Mouse (Mus musculus) CH12.LX (cell line): ENCODE measurements around the gene Rint1. TPM values are rescaled to one million over a fixed set of nuclear protein-coding genes. Genes with fewer than 3 reads are reported as not detected.

Experiments
- DNase-seq: peaks from one replicate; pipeline ENCODE4 v3.0.0-alpha.2; 2013; ENCODE audit errors: extremely low read depth
- H3K27ac ChIP-seq: 2 replicates; pipeline ENCODE4 v1.5.1; 2012; ENCODE audit warnings: low read depth, mild to moderate bottlenecking, control low read depth, moderate library complexity; ENCODE audit not compliant: insufficient read depth
- H3K27me3 ChIP-seq: replicated peaks from 2 replicates; pipeline ENCODE3; 2012; ENCODE audit warnings: inconsistent platforms
- H3K36me3 ChIP-seq, 2 experiments: replicated peaks in 1 of 2; 2 replicates each; pipeline versions ENCODE3 to v1.6.1; 2012; ENCODE audit warnings: inconsistent platforms in 1 of 2, low read length in 1 of 2, mild to moderate bottlenecking in 1 of 2, mixed read lengths in 1 of 2, moderate library complexity in 1 of 2; ENCODE audit not compliant: control insufficient read depth in 1 of 2, insufficient read depth in 1 of 2
- H3K4me1 ChIP-seq, 2 experiments: 2 replicates each; pipeline ENCODE4 v1.6.1; 2012; ENCODE audit warnings: inconsistent platforms in 1 of 2, moderate library complexity in 1 of 2; ENCODE audit not compliant: insufficient read depth in 2 of 2, control insufficient read depth in 1 of 2
- H3K4me2 ChIP-seq: 2 replicates; pipeline ENCODE4 v1.6.1; 2012; ENCODE audit warnings: low read depth, mild to moderate bottlenecking, control low read depth; ENCODE audit not compliant: poor library complexity, insufficient read depth, severe bottlenecking
- H3K4me3 ChIP-seq, 3 experiments: fragments of 150-350 bp in 1 of 3; sonication (generic) in 1 of 3; replicated peaks in 1 of 3; 2 replicates each; pipeline versions ENCODE3 to v1.5.1; 2011 to 2012; ENCODE audit warnings: low read depth in 2 of 3, low read length in 2 of 3, mild to moderate bottlenecking in 2 of 3, moderate library complexity in 2 of 3, control low read depth in 1 of 3, improper control_type of control experiment in 1 of 3, inconsistent platforms in 1 of 3, mixed read lengths in 1 of 3; ENCODE audit not compliant: poor library complexity in 1 of 3
- H3K79me2 ChIP-seq: replicated peaks from 2 replicates; pipeline ENCODE4 v1.6.1; 2012; ENCODE audit warnings: mild to moderate bottlenecking, moderate library complexity; ENCODE audit not compliant: control insufficient read depth, poor library complexity, insufficient read depth, severe bottlenecking; ENCODE audit errors: extremely low read depth
- H3K9ac ChIP-seq: 2 replicates; pipeline ENCODE4 v1.6.1; 2012; ENCODE audit warnings: low read depth, mild to moderate bottlenecking, control low read depth, moderate library complexity; ENCODE audit not compliant: insufficient read depth
- H3K9me3 ChIP-seq: replicated peaks from 2 replicates; pipeline ENCODE3; 2012; ENCODE audit warnings: low read length, inconsistent platforms, mixed read lengths
- CHD2 ChIP-seq: IDR thresholded peaks from 2 replicates; pipeline ENCODE4 v1.6.1; 2011; ENCODE audit warnings: low read length, improper control_type of control experiment
- E2F4 ChIP-seq: IDR thresholded peaks from 2 replicates; pipeline ENCODE4 v1.6.1; 2011; ENCODE audit warnings: low read depth, low read length, improper control_type of control experiment; ENCODE audit not compliant: insufficient replicate concordance
- GABPA ChIP-seq: IDR thresholded peaks from 2 replicates; pipeline ENCODE4 v1.6.1; 2012; ENCODE audit warnings: low read depth, low read length, improper control_type of control experiment, inconsistent platforms; ENCODE audit not compliant: insufficient replicate concordance
- MAFK ChIP-seq: IDR thresholded peaks from 2 replicates; pipeline ENCODE4 v1.6.1; 2011; ENCODE audit warnings: low read length, improper control_type of control experiment; ENCODE audit not compliant: insufficient replicate concordance
- POLR2A ChIP-seq: IDR thresholded peaks from 2 replicates; pipeline ENCODE4 v1.6.1; 2011; ENCODE audit warnings: low read depth, mild to moderate bottlenecking, improper control_type of control experiment, low read length
- POLR2AphosphoS2 ChIP-seq: IDR thresholded peaks from 2 replicates; pipeline ENCODE4 v1.6.1; 2011; ENCODE audit warnings: low read depth, low read length, improper control_type of control experiment
- RAD21 ChIP-seq: IDR thresholded peaks from 2 replicates; pipeline ENCODE4 v1.6.1; 2011; ENCODE audit warnings: low read depth, mild to moderate bottlenecking, low read length, improper control_type of control experiment, moderate library complexity
- RCOR1 ChIP-seq: conservative IDR thresholded peaks from 2 replicates; pipeline ENCODE4 v1.6.1; 2012; ENCODE audit warnings: low read depth, mild to moderate bottlenecking, inconsistent platforms, low read length, improper control_type of control experiment
- ZMIZ1 ChIP-seq: IDR thresholded peaks from 2 replicates; pipeline ENCODE4 v1.6.1; 2012; ENCODE audit warnings: low read depth, mild to moderate bottlenecking, inconsistent platforms, low read length, improper control_type of control experiment
- ZNF384 ChIP-seq: IDR thresholded peaks from 2 replicates; pipeline ENCODE4 v1.6.1; 2012; ENCODE audit warnings: low read depth, low read length, improper control_type of control experiment, inconsistent platforms
- dilution Hi-C: fragments of 300-500 bp; cut with MboI; formaldehyde crosslinking; loops from 2 replicates; pipeline ENCODE4 v1.14.3; 2020; ENCODE audit warnings: low sequenced_read_pairs; ENCODE audit not compliant: extremely low pct_unique_long_range_greater_than_20kb, extremely low pct_ligation_motif_present
- in situ Hi-C: fragments of 300-500 bp; cut with MboI; formaldehyde crosslinking; loops from 3 replicates; pipeline ENCODE4 v1.14.3; 2019; ENCODE audit warnings: low sequenced_read_pairs, low pct_ligation_motif_present, low pct_unique_long_range_greater_than_20kb, mixed read lengths
- polyA plus RNA-seq: library from polyadenylated mRNA; unstranded; fragments of >175 nt; gene quantifications from 2 replicates; pipeline ENCODE4 v1.2.1, GENCODE M21; 2012; ENCODE audit warnings: low read depth; ENCODE audit not compliant: insufficient read length
- total RNA-seq, 2 experiments: library from RNA; depleted of rRNA; stranded (reverse); fragments of 300-350 nt in 1 of 2; fragments of >200 nt in 1 of 2; gene quantifications; 2 replicates each; pipeline ENCODE4 v1.2.3; 2012 to 2014

Rint1 gene
- total and polyA plus RNA-seq, 3 experiments = 14.7 to 17.6 (median 16.2) TPM

GRCm38 (mm10) chr5:23855484-23855883, 68.0 kb downstream of the Rint1 start:
- Histone ChIP-seq H3K4me1 (peaks cover 3 to 42% of the 10 kb centered on the region in 2 experiments; a peak in 3 of 4 replicates), H3K27ac (no peak overlapping the region), H3K9ac (no peak overlapping the region), H3K79me2 (peaks cover 26% of the 10 kb centered on the region), H3K4me2 (no peak overlapping the region), H3K9me3 (no peaks in the 10 kb centered on the region), H3K36me3 (peaks cover 68 to 79% of the 10 kb centered on the region in 2 experiments), H3K4me3 (no peak overlapping the region), H3K27me3 (no peaks in the 10 kb centered on the region)
- dilution Hi-C loops (no loop called here), in situ Hi-C loops (loop anchor here (10.0 kb wide), 1 partner anchor 309 kb away; the partner anchor contains the start of gene Nupl2)
- TF ChIP-seq CHD2 (no peak), E2F4 (no peak), GABPA (no peak), ZNF384 (no peak), ZMIZ1 (no peak), MAFK (no peak), POLR2AphosphoS2 (no peak)
- no peak for DNase-seq

GRCm38 (mm10) chr5:23856164-23856563, 68.7 kb downstream of the Rint1 start:
- in situ Hi-C loops = loop anchor here (10.0 kb wide), 1 partner anchor 309 kb away; the partner anchor contains the start of gene Nupl2
- no peak overlapping the region; the same call in 1 of the 2 replicates for H3K27ac ChIP-seq
- dilution Hi-C loops = no loop called here
- H3K4me1 ChIP-seq = peaks cover 3 to 45% of the 10 kb centered on the region in 2 experiments; a peak in 3 of 4 replicates
- no peaks in the 10 kb centered on the region for H3K9me3 ChIP-seq
- no peaks in the 10 kb centered on the region for H3K27me3 ChIP-seq
- H3K4me2 ChIP-seq = no peak overlapping the region
- peaks cover 19% of the 10 kb centered on the region for H3K79me2 ChIP-seq
- no peak for DNase-seq
- TF ChIP-seq POLR2AphosphoS2 = peak; percentile 50; the same call in 1 of the 2 replicates
- TF ChIP-seq RAD21 = no peak
- no peak overlapping the region for H3K9ac ChIP-seq
- H3K36me3 ChIP-seq = peaks cover 72 to 84% of the 10 kb centered on the region in 2 experiments
- no peak overlapping the region for H3K4me3 ChIP-seq

- DNase-seq = peak; percentile 25
- peak; percentile 52; the same call in 1 of the 2 replicates for TF ChIP-seq POLR2A
- TF ChIP-seq RCOR1 = no peak
- H3K9ac ChIP-seq = no peak overlapping the region
Observed at GRCm38 (mm10) chr5:23857189-23857588, 69.7 kb downstream of the Rint1 start.

More at GRCm38 (mm10) chr5:23857189-23857588, 69.7 kb downstream of the Rint1 start:
- H3K4me1 ChIP-seq = peaks cover 3 to 54% of the 10 kb centered on the region in 2 experiments; a peak in 3 of 4 replicates
- H3K79me2 ChIP-seq = peaks cover 9% of the 10 kb centered on the region
- no peak overlapping the region for H3K4me2 ChIP-seq
- H3K9me3 ChIP-seq = no peaks in the 10 kb centered on the region
- H3K27ac ChIP-seq = no peak overlapping the region
- H3K27me3 ChIP-seq = no peaks in the 10 kb centered on the region
- in situ Hi-C loops (loop anchor here (10.0 kb wide), 1 partner anchor 308 kb away; the partner anchor contains the start of gene Nupl2), dilution Hi-C loops (no loop called here)
- no peak overlapping the region for H3K4me3 ChIP-seq
- peaks cover 70 to 93% of the 10 kb centered on the region in 2 experiments for H3K36me3 ChIP-seq
